Mouse (Mus musculus) liver, embryonic 14.5 days (tissue): ENCODE measurements around the gene Fzr1.

Experiments
- CTCF ChIP-seq: IDR thresholded peaks from 2 replicates; pipeline ENCODE4 v1.5.1; 2016; ENCODE audit warnings: antibody characterized with exemption, low read depth, control low read depth
- EP300 ChIP-seq: IDR thresholded peaks from 2 replicates; pipeline ENCODE4 v1.6.1; 2016; ENCODE audit warnings: antibody characterized with exemption, low read depth

DNA sequence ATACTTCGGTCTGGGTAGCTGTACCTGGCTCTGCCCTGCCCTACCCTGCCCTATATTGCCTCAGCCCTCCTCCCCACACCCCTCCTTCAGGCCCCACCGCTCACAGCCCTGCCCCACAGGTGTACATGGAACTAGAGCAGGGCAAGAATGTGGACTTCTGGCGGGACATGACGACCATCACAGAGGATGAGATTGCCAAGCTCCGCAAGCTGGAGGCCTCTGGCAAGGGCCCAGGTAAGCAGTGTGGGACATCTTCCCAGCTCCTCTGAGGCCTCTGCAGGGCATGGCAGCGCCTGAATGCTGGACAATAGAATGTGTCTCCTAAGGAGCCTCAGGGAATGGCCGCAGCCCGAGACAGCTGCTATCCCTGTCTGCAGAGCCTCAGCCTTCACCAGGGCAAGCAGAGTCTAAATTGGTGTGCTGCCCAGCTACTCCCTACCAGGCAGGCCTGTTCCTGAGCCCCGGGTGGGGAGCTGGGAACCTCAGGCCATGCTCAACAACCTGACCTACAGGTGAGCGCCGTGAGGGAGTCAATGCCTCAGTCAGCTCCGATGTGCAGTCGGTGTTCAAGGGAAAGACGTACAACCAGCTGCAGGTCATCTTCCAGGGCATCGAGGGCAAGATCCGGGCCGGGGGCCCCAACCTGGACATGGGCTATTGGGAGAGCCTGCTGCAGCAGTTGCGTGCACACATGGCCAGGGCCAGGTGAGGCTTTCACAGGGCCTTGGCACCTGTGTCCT is 54.4 kb downstream of the Fzr1 start:
- TF ChIP-seq CTCF (no peak), EP300 (no peak)
